7 mouse cellular contexts compared by ENCODE assay signal in genomic region chr8:95434233-95434632, GRCm38 (mm10). TPM values are rescaled to one million over a fixed set of nuclear protein-coding genes. Genes with fewer than 3 reads are reported as not detected.
A peak's percentile ranks its signal among the peaks of the same experiment; 100 is the strongest.
DNase-seq lines count a peak whose midpoint lies in the region; ATAC-seq and TF ChIP-seq lines count a peak whose summit lies in the region.

No protein-coding gene starts in this region.

- TF ChIP-seq POLR2A in cortical plate, adult 2 months (IDR thresholded peaks at IDR 0.05; ENCODE audit: extremely low read depth, insufficient read depth, low read length): no peak

- peak; percentile 38 for ATAC-seq in lung, embryonic 14.5 days (ENCODE audit: insufficient read depth)
- ATAC-seq in forebrain, embryonic 14.5 days: peak; percentile 33

- H3K27ac ChIP-seq in lung, embryonic 14.5 days (ENCODE audit: low read depth): peak overlapping the region; percentile 88
- H3K27ac ChIP-seq in cortical plate, adult 2 months (ENCODE audit: insufficient read depth, low read length): peak overlapping the region; percentile 86
- H3K27ac ChIP-seq in forebrain, embryonic 14.5 days (ENCODE audit: low read depth, low read length): peak overlapping the region; percentile 86
- peak overlapping the region; percentile 94 for H3K27ac ChIP-seq in midbrain, embryonic 10.5 days (replicated peaks)

- no peaks in the 10 kb centered on the region for H3K9me3 ChIP-seq in lung, embryonic 14.5 days (ENCODE audit: low read depth, low read length)
- H3K9me3 ChIP-seq in forebrain, embryonic 14.5 days (replicated peaks; ENCODE audit: control insufficient read depth, low read length): no peaks in the 10 kb centered on the region
- H3K9me3 ChIP-seq in midbrain, embryonic 10.5 days (replicated peaks): no peaks in the 10 kb centered on the region

- H3K36me3 ChIP-seq in lung, embryonic 14.5 days (ENCODE audit: insufficient read depth): no peaks in the 10 kb centered on the region
- no peaks in the 10 kb centered on the region for H3K36me3 ChIP-seq in forebrain, embryonic 14.5 days (ENCODE audit: control insufficient read depth, insufficient read depth, low read length)
- H3K36me3 ChIP-seq in midbrain, embryonic 10.5 days: peaks cover 3% of the 10 kb centered on the region; the same call in 1 of the 2 replicates

- peak; percentile 69 for DNase-seq in lung, embryonic 14.5 days
- no peak for DNase-seq in lung, postnatal 4 days
- DNase-seq in forebrain, embryonic 14.5 days (ENCODE audit: low spot score): peak; percentile 47
- peak; percentile 31 for DNase-seq in layer of hippocampus, adult 9-11 months
- peak; percentile 69 for DNase-seq in midbrain, embryonic 10.5 days (ENCODE audit: low spot score)
- DNase-seq in thymus, postnatal 0 days (ENCODE audit: low spot score): no peak

- WGBS in lung, embryonic 14.5 days: under 1% methylated on average over 25 of the region's 25 CpGs
- under 1% methylated on average over 25 of the region's 25 CpGs for WGBS in forebrain, embryonic 14.5 days
- under 1% methylated on average over 25 of the region's 25 CpGs for WGBS in midbrain, embryonic 10.5 days

- H3K4me3 ChIP-seq in lung, embryonic 14.5 days (ENCODE audit: low read depth, low read length): peak overlapping the region; percentile 95
- H3K4me3 ChIP-seq in cortical plate, adult 2 months (ENCODE audit: insufficient read depth, low read length): peak overlapping the region; percentile 97
- peak overlapping the region; percentile 94 for H3K4me3 ChIP-seq in forebrain, embryonic 14.5 days (ENCODE audit: low read depth, low read length)
- peak overlapping the region; percentile 90 for H3K4me3 ChIP-seq in midbrain, embryonic 10.5 days

- H3K27me3 ChIP-seq in lung, embryonic 14.5 days (ENCODE audit: insufficient read depth, low read length): no peaks in the 10 kb centered on the region
- no peaks in the 10 kb centered on the region for H3K27me3 ChIP-seq in forebrain, embryonic 14.5 days (replicated peaks; ENCODE audit: control insufficient read depth, insufficient read depth, low read length)
- no peaks in the 10 kb centered on the region for H3K27me3 ChIP-seq in midbrain, embryonic 10.5 days (ENCODE audit: low read depth, poor library complexity, severe bottlenecking)

- no peak for TF ChIP-seq CTCF in lung, embryonic 14.5 days (IDR thresholded peaks at IDR 0.05; ENCODE audit: low read depth)
- no peak for TF ChIP-seq CTCF in cortical plate, adult 2 months (IDR thresholded peaks at IDR 0.05; ENCODE audit: extremely low read depth, insufficient read depth, low read length)

- H3K4me1 ChIP-seq in lung, embryonic 14.5 days (ENCODE audit: insufficient read depth): peaks cover 13% of the 10 kb centered on the region; the same call in 1 of the 2 replicates
- H3K4me1 ChIP-seq in cortical plate, adult 2 months (ENCODE audit: control insufficient read depth, insufficient read depth, low read length): peaks cover 11% of the 10 kb centered on the region
- peaks cover 35% of the 10 kb centered on the region for H3K4me1 ChIP-seq in forebrain, embryonic 14.5 days (ENCODE audit: control insufficient read depth, insufficient read depth, low read length)
- H3K4me1 ChIP-seq in midbrain, embryonic 10.5 days: peaks cover 48% of the 10 kb centered on the region

- H3K4me2 ChIP-seq in lung, embryonic 14.5 days: peak overlapping the region; percentile 89
- peak overlapping the region; percentile 82 for H3K4me2 ChIP-seq in forebrain, embryonic 14.5 days (ENCODE audit: low read length)

- H3K9ac ChIP-seq in lung, embryonic 14.5 days: peak overlapping the region; percentile 91
- H3K9ac ChIP-seq in forebrain, embryonic 14.5 days (ENCODE audit: low read length): peak overlapping the region; percentile 92

RNA-seq across cellular contexts. Expression of gene Cfap20, which starts 0.4 kb away (rescaled TPM):
- 162 and 169 TPM in 2 replicates for polyA plus RNA-seq in lung, embryonic 14.5 days (2014; fragmentation: Nextera tagmentation; extraction: Ambion mirVana)
- 86.3 and 90.4 TPM in 2 replicates for polyA plus RNA-seq in cortical plate, adult 2 months (2012; rRNA removed)
- 137 and 152 TPM in 2 replicates for polyA plus RNA-seq in forebrain, embryonic 14.5 days (2014; fragmentation: Nextera tagmentation; extraction: Ambion mirVana)
- 145 and 150 TPM in 2 replicates for polyA plus RNA-seq in midbrain, embryonic 10.5 days (2016; fragmentation: Nextera tagmentation; extraction: Ambion mirVana)
- polyA plus RNA-seq in thymus, postnatal 0 days (2015; fragmentation: Nextera tagmentation; extraction: Ambion mirVana): 94.4 and 104 TPM in 2 replicates

RNA-seq across cellular contexts. Expression of gene Csnk2a2, which starts 55.6 kb away (rescaled TPM):
- polyA plus RNA-seq in lung, embryonic 14.5 days (2014; fragmentation: Nextera tagmentation; extraction: Ambion mirVana): 18.4 and 22.8 TPM in 2 replicates
- 51.3 and 56.8 TPM in 2 replicates for polyA plus RNA-seq in cortical plate, adult 2 months (2012; rRNA removed)
- 14.3 and 15.5 TPM in 2 replicates for polyA plus RNA-seq in forebrain, embryonic 14.5 days (2014; fragmentation: Nextera tagmentation; extraction: Ambion mirVana)
- polyA plus RNA-seq in midbrain, embryonic 10.5 days (2016; fragmentation: Nextera tagmentation; extraction: Ambion mirVana): 10.8 and 11.1 TPM in 2 replicates
- 10.7 and 13.9 TPM in 2 replicates for polyA plus RNA-seq in thymus, postnatal 0 days (2015; fragmentation: Nextera tagmentation; extraction: Ambion mirVana)

Comparison
In these comparisons a context has a peak if more than half of its experiments do, and no peak if none do; other contexts are left out.
1. DNase-seq: peak in lung, embryonic 14.5 days (single experiment), forebrain, embryonic 14.5 days (single experiment), layer of hippocampus, adult 9-11 months (single experiment) and midbrain, embryonic 10.5 days (single experiment); none in lung, postnatal 4 days (0 of 2) and thymus, postnatal 0 days (single experiment).
2. Peak in every context shown above with its lines, with median percentiles within 50 percentile points of each other: H3K27ac ChIP-seq and H3K4me3 ChIP-seq.